ENCODE assay signal across 8 mouse cellular contexts in genomic region chr11:23255427-23256193, GRCm38 (mm10). TPM values are rescaled to one million over a fixed set of nuclear protein-coding genes. Genes with fewer than 3 reads are reported as not detected.
DNase-seq lines count a peak whose midpoint lies in the region; ATAC-seq lines count a peak whose summit lies in the region.

TSS of gene Xpo1 (plus strand) at chr11:23256041.

- H3K4me3 ChIP-seq in hindbrain, embryonic 11.5 days (ENCODE audit: low read depth, low read length): peak within 1 kb of the TSS; percentile 84

- under 1% methylated on average over 54 of the region's 60 CpGs for WGBS in hindbrain, embryonic 11.5 days

- H3K9ac ChIP-seq in hindbrain, embryonic 11.5 days (ENCODE audit: low read depth, low read length): peak within 1 kb of the TSS; percentile 97

- no peaks in the 10 kb centered on the region for H3K27me3 ChIP-seq in hindbrain, embryonic 11.5 days (ENCODE audit: control insufficient read depth, insufficient read depth, low read length)

- H3K4me2 ChIP-seq in hindbrain, embryonic 11.5 days (replicated peaks; ENCODE audit: low read depth, low read length): peak within 1 kb of the TSS; percentile 81

- H3K27ac ChIP-seq in hindbrain, embryonic 11.5 days (ENCODE audit: low read depth, low read length): peak within 1 kb of the TSS; percentile 99

- DNase-seq in Muller cell, postnatal 12 days (ENCODE audit: inconsistent ontology term): peak; percentile 100
- DNase-seq in cerebellum, adult 9-11 months: peak; percentile 100
- peak; percentile 99 to 100 for DNase-seq in frontal cortex, adult 2 months (ENCODE audit: extremely low spot score in 1 of 2, low spot score in 1 of 2)
- DNase-seq in hindbrain, embryonic 11.5 days (ENCODE audit: low spot score): peak; percentile 100
- DNase-seq in layer of hippocampus, postnatal 10 days (ENCODE audit: low spot score in 2 of 2): peak; percentile 100
- DNase-seq in lung, postnatal 10 days: peak; percentile 100
- DNase-seq in ovary, postnatal 36 days (ENCODE audit: low spot score): peak; percentile 100
- DNase-seq in thymus, postnatal 25 days: peak; percentile 99

- 0 out of 2 replicates have a peak, but pooled peaks cover 2% of the 10 kb centered on the region for H3K4me1 ChIP-seq in hindbrain, embryonic 11.5 days (replicated peaks; ENCODE audit: control insufficient read depth, insufficient read depth, low read length)

- peak; percentile 99 for ATAC-seq in hindbrain, embryonic 11.5 days (ENCODE audit: low FRiP score)

- no peaks in the 10 kb centered on the region for H3K36me3 ChIP-seq in hindbrain, embryonic 11.5 days (ENCODE audit: control insufficient read depth, insufficient read depth, low read length)

- no peaks in the 10 kb centered on the region for H3K9me3 ChIP-seq in hindbrain, embryonic 11.5 days (ENCODE audit: control insufficient read depth, low read length)

RNA-seq across cellular contexts. Expression of gene Xpo1, which starts in this region (rescaled TPM):
- 46.1 and 47.3 TPM in 2 replicates for polyA plus RNA-seq in frontal cortex, adult 2 months (2012; rRNA removed)
- 148 and 161 TPM in 2 replicates for polyA plus RNA-seq in hindbrain, embryonic 11.5 days (2014; fragmentation: Nextera tagmentation; extraction: Ambion mirVana)
- 10 to 100 TPM; 78.0 to 79.1 TPM for total RNA-seq in layer of hippocampus, postnatal 10 days (2021)

Comparison
In these comparisons a context has a peak if more than half of its experiments do, and no peak if none do; other contexts are left out.
1. Peak in every context shown above with its lines: DNase-seq, ATAC-seq, H3K4me3 ChIP-seq and H3K27ac ChIP-seq.